Mouse (Mus musculus) gastrocnemius, adult 8-10 months (tissue): ENCODE results near the gene Zbtb5. TPM values are rescaled to one million over a fixed set of nuclear protein-coding genes. Genes with fewer than 3 reads are reported as not detected.
"Not testable (repeated sequence)": the region's sequence is repeated elsewhere in the genome, so short reads cannot be mapped to it uniquely, and the experiment has no call there.

Experiments
- DNase-seq, 2 experiments: peaks; one replicate each; pipeline ENCODE4 v3.0.0; 2022; ENCODE audit warnings: low spot score in 2 of 2
- total RNA-seq, 4 experiments: library from RNA; stranded (reverse); gene quantifications; 2 replicates each; pipeline ENCODE4 v1.2.4; 2022

The Zbtb5 gene
- total RNA-seq, 4 experiments from 2014 or later = 2.2 to 2.7 (median 2.5) TPM

DNA sequence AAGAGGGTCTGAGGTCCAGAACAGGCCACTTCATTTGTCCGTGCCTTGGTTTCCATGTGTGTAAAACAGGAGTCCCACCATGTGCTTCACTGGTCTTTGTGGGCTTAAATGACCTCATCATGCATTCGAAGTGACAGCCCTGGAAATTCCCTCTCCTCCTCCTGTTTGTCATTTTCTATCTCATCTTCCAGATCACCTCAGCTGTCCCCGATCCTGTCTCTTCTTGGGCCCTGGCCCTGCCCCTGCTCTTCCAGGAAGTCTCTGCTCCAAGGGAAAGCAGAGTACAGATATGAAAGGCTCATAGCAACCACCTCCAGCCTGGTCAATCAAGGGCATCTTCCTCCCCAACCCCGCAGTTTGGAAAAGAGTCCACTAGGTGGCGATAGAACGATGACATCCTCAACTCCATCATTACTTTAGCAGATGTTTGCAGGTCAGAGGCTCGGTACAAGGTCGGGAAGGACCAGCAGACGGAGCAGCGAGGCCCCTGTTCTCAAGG is 41.6 kb downstream of the Zbtb5 start:
- no peak for DNase-seq

DNA sequence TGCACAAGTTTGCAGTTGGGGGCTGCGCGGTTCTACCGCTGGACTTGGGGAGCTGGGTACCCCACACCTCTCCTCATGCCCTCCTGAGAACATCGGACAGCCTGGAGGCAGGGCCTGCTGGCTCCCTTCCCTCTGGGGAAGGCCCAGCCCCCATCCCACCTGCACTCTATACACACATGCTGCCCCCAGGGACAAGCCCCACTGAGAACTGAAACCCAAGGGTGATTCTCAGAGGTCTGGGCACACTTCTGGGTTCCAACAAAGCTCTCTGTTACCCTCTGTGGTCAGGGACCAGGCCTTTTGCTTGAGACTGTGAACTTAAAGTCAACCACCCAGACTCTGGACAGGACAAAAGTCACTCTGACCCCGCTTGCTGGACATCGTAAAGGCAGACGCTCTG is 42.2 kb downstream of the Zbtb5 start:
- DNase-seq = no peak

DNA sequence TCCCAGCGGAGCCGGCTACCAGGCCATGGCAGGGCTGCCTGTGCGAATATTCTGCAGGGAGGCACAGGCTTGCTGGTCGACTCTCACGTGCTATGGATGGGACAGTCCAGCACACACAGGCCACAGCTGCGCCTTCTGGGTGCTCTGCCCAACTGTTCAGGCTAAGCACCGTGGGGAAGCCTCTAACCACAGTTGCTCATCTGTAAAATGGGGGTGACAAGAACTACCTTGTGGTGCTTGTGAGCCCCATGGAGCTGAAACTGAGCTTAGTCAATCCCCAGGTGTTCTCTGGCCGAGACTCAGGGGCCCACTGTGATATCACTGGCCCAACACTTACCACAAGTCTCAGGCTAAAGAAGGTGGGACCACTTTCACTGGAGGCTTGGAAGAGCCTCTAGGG is 44.8 kb downstream of the Zbtb5 start:
- DNase-seq = no peak

DNA sequence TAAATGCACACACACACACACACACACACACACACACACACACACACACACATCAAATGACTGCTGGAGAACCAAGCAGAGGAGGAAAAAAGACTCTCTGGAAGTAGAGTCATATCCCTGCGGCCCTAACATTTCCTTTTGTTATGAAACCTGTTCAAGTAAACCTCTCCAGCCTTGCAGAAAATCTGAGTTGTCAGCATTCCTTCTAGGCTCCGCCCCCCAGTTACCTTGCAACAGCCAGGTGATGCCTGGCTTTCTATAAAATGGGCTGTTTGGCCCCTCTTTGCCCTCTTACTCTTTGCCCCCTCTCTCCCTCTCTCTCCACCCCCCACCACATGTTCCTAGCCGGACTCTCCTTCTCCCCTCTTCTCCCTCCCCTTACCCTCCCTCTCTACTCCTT is 46.5 kb downstream of the Zbtb5 start:
- DNase-seq = no peak

DNA sequence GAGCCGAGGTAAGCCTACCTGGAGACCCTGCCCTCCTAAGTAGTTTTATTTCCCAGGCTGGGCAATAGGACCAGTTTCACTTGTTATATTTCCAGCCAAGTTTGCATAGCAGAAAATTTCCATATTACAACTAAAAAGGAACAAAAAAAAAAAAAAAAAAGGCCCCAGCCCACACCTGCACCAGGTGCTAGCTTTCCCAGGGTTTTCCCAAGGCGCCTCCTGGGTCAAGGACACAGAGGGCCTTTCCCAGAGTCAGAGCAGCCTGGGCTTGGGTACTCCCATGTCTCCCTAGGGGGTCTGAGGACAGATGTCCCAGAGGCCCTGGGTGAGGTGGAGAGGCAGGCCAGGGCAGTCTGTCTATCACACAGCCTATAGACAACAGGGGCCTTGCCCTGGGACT is 47.0 kb downstream of the Zbtb5 start:
- DNase-seq = no peak

DNA sequence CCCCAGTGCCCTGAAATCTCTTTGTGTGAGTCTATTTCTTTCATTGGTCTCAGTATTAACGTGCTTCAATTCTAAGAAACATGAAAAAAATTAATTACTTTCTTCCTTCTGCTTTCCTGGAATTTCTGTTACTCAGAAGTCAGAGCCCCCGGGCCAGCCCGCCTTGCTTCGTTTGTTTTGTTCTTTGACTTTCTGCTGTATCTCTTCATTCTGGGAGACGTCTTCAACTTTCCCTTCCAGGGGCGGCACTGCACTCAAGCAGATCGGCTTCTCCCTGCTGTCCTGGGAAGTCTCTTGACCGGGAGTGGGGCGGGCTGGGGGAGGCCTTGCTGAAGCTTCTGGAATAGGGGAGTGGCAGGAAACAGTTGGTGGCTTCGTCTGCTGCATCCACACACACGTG is 49.1 kb downstream of the Zbtb5 start:
- DNase-seq = no peak

DNA sequence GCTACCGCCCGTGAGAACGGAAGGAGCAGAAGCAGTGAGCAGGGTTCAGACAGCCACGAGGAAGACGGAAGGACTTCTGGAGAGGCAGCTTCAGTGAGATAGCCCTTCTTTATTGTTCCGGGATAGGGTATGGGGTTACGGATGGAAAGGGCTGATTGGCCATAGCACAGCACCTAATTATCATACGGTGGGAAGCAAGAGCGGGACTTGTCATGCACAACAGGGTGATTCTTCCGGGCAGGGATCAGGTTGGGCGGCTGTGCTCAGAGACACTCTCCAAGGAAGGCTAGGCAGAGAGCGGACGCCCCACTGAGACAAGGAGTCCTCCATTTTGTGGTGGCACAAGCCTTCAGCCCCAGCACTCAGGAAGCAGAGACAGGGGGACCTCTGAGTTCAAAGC is 53.0 kb downstream of the Zbtb5 start:
- no peak for DNase-seq

DNA sequence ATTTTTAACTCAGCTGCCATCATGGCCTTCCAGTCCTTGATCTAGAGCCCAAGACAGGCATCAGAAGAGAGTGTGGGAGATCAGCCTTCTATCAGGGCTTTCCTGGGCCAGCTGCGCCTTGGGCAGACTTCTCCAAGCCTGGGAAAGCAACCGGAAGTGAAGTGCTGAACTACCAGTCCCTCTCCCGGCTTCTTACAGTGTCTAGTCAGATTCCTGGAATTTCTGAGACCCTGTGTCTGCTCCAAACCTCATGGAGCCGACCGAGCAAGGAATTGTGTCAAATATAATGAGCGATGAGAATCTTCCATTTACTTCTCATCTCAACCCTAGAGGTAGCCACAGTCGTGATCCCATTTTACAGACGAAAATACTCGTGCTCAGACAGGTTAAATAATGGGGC is 53.4 kb downstream of the Zbtb5 start:
- no peak for DNase-seq

DNA sequence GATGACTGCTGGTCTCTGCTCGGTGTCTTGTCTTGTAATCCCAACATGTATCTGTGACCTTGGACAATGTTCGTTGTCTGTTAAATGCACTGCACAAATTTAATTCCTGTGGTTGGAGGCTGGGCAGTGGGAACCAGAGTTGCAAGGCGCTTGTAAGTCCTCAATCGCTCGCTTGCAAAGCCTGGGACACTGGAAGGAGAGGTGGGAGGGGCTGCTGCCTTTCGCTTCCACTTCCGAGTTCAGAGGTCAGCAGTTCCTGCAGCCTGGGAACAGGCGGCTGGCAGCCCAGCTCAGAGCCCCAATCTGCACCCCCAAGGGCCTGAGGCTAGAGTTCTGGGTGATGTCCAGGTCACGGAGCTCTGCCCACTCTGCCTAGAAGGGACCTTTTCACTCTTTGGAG is 59.2 kb downstream of the Zbtb5 start:
- DNase-seq = no peak

DNA sequence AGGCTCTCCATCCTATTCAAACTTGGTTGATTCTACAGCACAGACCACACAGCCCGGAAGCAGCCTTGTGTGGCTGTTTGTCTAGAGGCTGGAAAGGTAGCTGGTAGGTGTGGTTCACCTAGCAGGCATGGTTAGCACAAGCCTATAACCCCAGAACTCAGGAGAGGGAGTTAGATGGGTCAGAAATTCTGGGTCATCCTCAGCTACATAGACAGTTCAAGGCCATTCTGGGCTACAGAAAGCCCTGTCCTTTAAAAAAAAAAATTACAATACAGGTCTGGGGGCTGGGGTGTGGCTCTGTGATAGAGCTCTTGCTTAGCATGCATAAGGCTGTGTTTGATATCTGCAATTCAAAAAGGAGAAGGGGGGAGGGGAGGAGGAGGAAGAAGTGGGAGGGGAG is 63.9 kb downstream of the Zbtb5 start:
- DNase-seq = no peak

DNA sequence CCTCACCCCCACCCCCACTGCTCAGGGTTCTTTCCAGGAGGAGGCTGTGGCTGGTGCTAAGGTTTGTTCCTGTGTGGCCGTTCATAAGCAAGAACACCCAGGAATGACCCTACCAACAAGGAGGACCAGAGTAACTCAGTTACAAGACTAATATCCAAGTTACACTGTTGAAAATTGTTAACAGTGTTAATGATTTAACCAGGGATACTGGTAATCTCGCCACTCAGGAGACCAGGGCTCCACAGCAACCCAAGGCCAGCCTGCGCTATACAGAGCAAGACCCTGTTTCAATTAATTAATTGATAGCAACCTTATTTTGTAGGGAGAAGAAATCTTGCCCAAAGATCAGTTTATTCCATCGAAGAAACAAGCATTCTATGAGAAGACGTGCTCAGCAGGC is 64.7 kb downstream of the Zbtb5 start:
- no peak for DNase-seq

DNA sequence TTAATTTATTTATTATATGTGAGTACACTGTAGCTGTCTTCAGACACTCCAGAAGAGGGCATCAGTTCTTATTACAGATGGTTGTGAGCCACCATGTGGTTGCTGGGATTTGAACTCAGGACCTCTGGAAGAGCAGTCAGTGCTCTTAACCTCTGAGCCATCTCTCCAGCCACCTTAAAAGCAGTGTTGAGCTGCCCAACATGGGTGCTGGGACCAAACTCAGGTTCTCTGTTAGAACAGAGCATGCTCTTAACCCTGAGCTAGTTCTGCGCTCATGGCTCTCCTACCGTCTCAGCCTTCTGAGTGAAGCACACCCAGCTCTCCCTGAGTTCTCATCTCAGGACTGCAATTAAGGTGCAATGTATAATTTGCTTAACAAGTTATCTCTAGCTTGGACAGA is 66.1 kb downstream of the Zbtb5 start:
- DNase-seq = not testable (repeated sequence)

DNA sequence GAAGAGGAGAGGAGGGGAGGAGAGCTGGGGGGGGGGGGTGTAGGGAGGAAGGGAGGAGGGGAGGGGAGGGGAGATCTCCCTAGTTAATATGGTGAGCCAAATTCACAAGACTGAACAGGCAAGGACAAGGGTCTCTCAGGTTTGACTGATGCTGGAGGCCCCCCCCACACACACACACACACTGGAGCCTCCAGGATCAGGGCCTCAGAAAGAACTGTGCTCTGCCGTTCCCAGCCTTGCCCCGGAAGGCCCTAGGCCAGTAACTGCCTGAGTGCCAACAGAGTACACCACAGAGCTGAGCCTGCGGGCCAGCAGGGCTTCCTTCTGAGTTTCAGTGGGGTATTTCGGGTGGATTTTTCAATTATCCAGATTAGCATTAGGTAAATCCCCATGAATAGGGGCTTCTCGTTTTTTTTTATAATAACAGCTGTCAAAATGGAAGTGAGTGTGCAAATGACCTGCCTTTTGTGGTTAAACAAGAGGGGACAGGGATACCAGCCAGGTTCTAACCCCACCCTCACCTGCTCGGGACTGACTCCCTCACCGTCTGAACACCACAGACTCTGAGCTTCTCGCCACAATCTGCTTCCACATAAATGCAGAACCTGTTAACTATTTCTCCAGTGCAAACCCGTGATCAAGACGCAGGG is 67.7 kb downstream of the Zbtb5 start:
- DNase-seq = no peak

DNA sequence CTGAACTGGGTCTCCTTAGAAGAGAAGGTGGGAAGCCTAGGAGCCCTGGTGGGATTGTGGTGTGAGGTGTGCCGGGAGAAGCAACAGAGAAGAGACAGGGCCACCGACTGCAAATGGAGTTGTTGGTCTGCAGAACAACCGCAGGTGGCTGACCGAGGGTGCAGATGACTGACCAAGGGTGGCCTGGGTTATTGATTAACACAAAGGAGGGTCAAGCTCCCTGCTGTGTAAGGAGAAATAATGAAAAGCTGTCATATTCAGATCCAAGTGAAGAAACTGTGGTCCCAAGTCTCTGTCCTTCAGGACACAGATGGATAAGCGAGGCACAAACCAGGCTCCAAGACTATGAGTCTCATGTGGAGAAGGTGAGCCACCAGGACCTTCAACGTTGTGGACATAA is 68.7 kb downstream of the Zbtb5 start:
- DNase-seq = no peak

DNA sequence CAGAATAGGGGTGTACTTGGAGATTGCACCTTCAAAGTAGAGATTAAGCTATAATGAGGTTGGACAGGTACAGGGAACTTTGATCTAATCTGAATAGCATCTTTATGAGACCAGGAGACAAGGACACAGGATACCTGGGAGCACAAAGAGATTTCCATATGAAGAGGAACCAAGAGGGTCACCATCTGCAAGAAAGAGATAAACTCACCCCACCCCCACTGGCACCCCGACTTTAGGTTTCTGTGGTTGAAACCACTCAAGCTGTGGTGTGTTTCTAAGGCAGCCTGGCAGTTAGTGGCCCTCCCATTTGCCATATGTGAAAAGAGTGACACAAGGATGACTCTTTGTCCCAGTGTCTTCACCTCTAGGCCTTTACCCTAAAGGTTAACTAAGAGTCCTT is 70.0 kb downstream of the Zbtb5 start:
- no peak for DNase-seq

Other genes starting within 250 kb of the Zbtb5 start
- 10 to 100 TPM; 21.2 to 29.7 (median 26.3) TPM for gene Grhpr, start 31.0 kb downstream of the Zbtb5 start, total RNA-seq
- gene Polr1e, start 6.2 kb upstream of the Zbtb5 start, total RNA-seq = 1 to 10 TPM; 3.7 to 6.7 (median 4.0) TPM
- gene Fbxo10, start 72.2 kb upstream of the Zbtb5 start, total RNA-seq = 1 to 10 TPM; 1.4 to 2.6 (median 1.9) TPM
- gene Tomm5, start 95.7 kb upstream of the Zbtb5 start, total RNA-seq = 10 to 100 TPM; 67.7 to 76.8 (median 68.6) TPM
- gene Frmpd1, start 172.5 kb upstream of the Zbtb5 start, total RNA-seq = under 1 TPM in 1 of 4 experiments, not detected in 3; 0.04 TPM